Mouse (Mus musculus): Measurements from ENCODE around the gene Mpo.

GRCm38 (mm10) chr11:87841436-87841835 lies 48.1 kb downstream of the Mpo start:
- TF ChIP-seq CTCF (IDR thresholded peaks at IDR 0.05) (no peak), POLR2A (IDR thresholded peaks at IDR 0.05; ENCODE audit: insufficient read depth, low read depth, low read length) (no peak)

All from heart, adult 2 months (tissue).